Mouse (Mus musculus) MEL (cell line): ENCODE data around the gene Ptcd2.

Experiments used
- CHD2 ChIP-seq: IDR thresholded peaks from 2 replicates; pipeline ENCODE4 v1.6.1; 2011; ENCODE audit warnings: low read length, improper control_type of control experiment
- CTCF ChIP-seq, 3 experiments: IDR thresholded peaks in 2 of 3; conservative IDR thresholded peaks in 1 of 3; 2 replicates each; pipeline ENCODE4 v1.5.1; 2011 to 2012; ENCODE audit warnings: low read length in 3 of 3, low read depth in 2 of 3, mild to moderate bottlenecking in 2 of 3, improper control_type of control experiment in 1 of 3, inconsistent platforms in 1 of 3, mixed read lengths in 1 of 3, moderate library complexity in 1 of 3; ENCODE audit not compliant: control insufficient read depth in 1 of 3, insufficient read depth in 1 of 3, poor library complexity in 1 of 3, severe bottlenecking in 1 of 3
- HCFC1 ChIP-seq: IDR thresholded peaks from 2 replicates; pipeline ENCODE4 v1.6.1; 2012; ENCODE audit warnings: low read depth, mild to moderate bottlenecking, inconsistent platforms, low read length, improper control_type of control experiment, moderate library complexity
- JUND ChIP-seq: IDR thresholded peaks from 2 replicates; pipeline ENCODE4 v1.6.1; 2011; ENCODE audit warnings: low read depth, mild to moderate bottlenecking, improper control_type of control experiment, low read length
- NELFE ChIP-seq: IDR thresholded peaks from 2 replicates; pipeline ENCODE4 v1.6.1; 2011; ENCODE audit warnings: low read depth, low read length, improper control_type of control experiment
- POLR2A ChIP-seq, 2 experiments: IDR thresholded peaks; 2 replicates each; pipeline ENCODE4 v1.6.1; 2011 to 2012; ENCODE audit warnings: low read length in 2 of 2, mild to moderate bottlenecking in 2 of 2, control low read depth in 1 of 2, improper control_type of control experiment in 1 of 2, low read depth in 1 of 2, moderate library complexity in 1 of 2; ENCODE audit not compliant: control insufficient read depth in 1 of 2, insufficient read depth in 1 of 2, poor library complexity in 1 of 2
- POLR2AphosphoS2 ChIP-seq: IDR thresholded peaks from 2 replicates; pipeline ENCODE4 v1.6.1; 2011; ENCODE audit warnings: low read length, improper control_type of control experiment
- RAD21 ChIP-seq: IDR thresholded peaks from 2 replicates; pipeline ENCODE4 v1.6.1; 2011; ENCODE audit warnings: mild to moderate bottlenecking, low read depth, low read length, improper control_type of control experiment

GRCm38 (mm10) chr13:99355861-99356260, 11.4 kb upstream of the Ptcd2 start:
- TF ChIP-seq POLR2A (IDR thresholded peaks at IDR 0.05; ENCODE audit: control insufficient read depth in 1 of 2, insufficient read depth in 1 of 2, low read depth in 1 of 2, low read length in 2 of 2, poor library complexity in 1 of 2), result no peak
- no peak for TF ChIP-seq POLR2AphosphoS2
- no peak for TF ChIP-seq CTCF (IDR thresholded peaks at IDR 0.05 in 2 of 3, conservative IDR thresholded peaks at IDR 0.05 in 1 of 3; ENCODE audit: control insufficient read depth in 1 of 3, insufficient read depth in 1 of 3, low read depth in 2 of 3, low read length in 3 of 3, poor library complexity in 1 of 3, severe bottlenecking in 1 of 3)
- no peak for TF ChIP-seq JUND
- TF ChIP-seq NELFE, result no peak
- no peak for TF ChIP-seq RAD21
- no peak for TF ChIP-seq CHD2
- TF ChIP-seq HCFC1, result no peak
